Mouse (Mus musculus): ENCODE results near the gene Bzw1. TPM values are rescaled to one million over a fixed set of nuclear protein-coding genes. Genes with fewer than 3 reads are reported as not detected.
"Not testable (repeated sequence)": the region's sequence is repeated elsewhere in the genome, so short reads cannot be mapped to it uniquely, and the experiment has no call there.

Bzw1 gene
- total and polyA plus RNA-seq, 2 experiments from 2014 or later = 59.3 to 163 TPM

GRCm38 (mm10) chr1:58366737-58367471, 25.8 kb upstream of the Bzw1 start:
- no peak for TF ChIP-seq CTCF (IDR thresholded peaks at IDR 0.05; ENCODE audit: low read depth)
- TF ChIP-seq EP300 (IDR thresholded peaks at IDR 0.05; ENCODE audit: low read depth) = no peak
- Histone ChIP-seq H3K36me3 (replicated peaks; ENCODE audit: control insufficient read depth, insufficient read depth, low read length) (no peaks in the 10 kb centered on the region), H3K27me3 (ENCODE audit: control insufficient read depth, insufficient read depth, low read length) (no peaks in the 10 kb centered on the region), H3K4me1 (ENCODE audit: control insufficient read depth, insufficient read depth) (no peaks in the 10 kb centered on the region), H3K9ac (replicated peaks; ENCODE audit: low read depth, low read length) (no peak overlapping the region), H3K27ac (ENCODE audit: low read depth) (no peak overlapping the region), H3K9me3 (replicated peaks; ENCODE audit: control insufficient read depth, low read length) (no peaks in the 10 kb centered on the region), H3K4me3 (ENCODE audit: low read depth, low read length) (no peak overlapping the region), H3K4me2 (ENCODE audit: low read depth, low read length) (no peak overlapping the region)
- no peak; the same call in 1 of the 2 replicates for ATAC-seq (ENCODE audit: insufficient read depth, low read depth)
- DNase-seq (ENCODE audit: low spot score) = peak; percentile 6
- WGBS = 66% methylated on average over 12 of the region's 12 CpGs

DNA sequence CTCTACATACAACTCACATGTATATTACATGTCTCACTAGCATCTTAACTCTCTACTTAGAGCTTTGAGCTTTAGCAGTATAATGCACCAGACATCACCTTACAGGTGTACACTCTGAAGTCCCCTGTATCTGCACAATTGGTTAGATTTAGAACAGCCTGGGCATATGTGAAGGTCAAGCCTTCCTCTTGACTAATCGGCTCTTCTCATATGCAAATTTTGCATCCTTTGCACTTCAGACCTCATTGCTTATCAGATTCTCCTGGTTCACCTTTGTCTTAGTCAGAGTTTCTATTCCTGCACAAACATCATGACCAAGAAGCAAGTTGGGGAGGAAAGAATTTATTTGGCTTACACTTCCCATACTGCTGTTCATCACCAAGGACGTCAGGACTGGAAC, 23.0 kb upstream of the Bzw1 start:
- Histone ChIP-seq H3K27me3 (ENCODE audit: control insufficient read depth, insufficient read depth, low read length) (no peaks in the 10 kb centered on the region), H3K9ac (replicated peaks; ENCODE audit: low read depth, low read length) (no peak overlapping the region), H3K4me3 (ENCODE audit: low read depth, low read length) (no peak overlapping the region), H3K4me1 (ENCODE audit: control insufficient read depth, insufficient read depth) (no peaks in the 10 kb centered on the region), H3K9me3 (replicated peaks; ENCODE audit: control insufficient read depth, low read length) (no peaks in the 10 kb centered on the region), H3K27ac (ENCODE audit: low read depth) (no peak overlapping the region), H3K4me2 (ENCODE audit: low read depth, low read length) (no peak overlapping the region), H3K36me3 (replicated peaks; ENCODE audit: control insufficient read depth, insufficient read depth, low read length) (no peaks in the 10 kb centered on the region)
- TF ChIP-seq CTCF (IDR thresholded peaks at IDR 0.05; ENCODE audit: low read depth) (no peak), EP300 (IDR thresholded peaks at IDR 0.05; ENCODE audit: low read depth) (no peak)
- ATAC-seq (ENCODE audit: insufficient read depth, low read depth) (no peak), DNase-seq (ENCODE audit: low spot score) (no peak)
- 58% methylated on average over 2 of the region's 2 CpGs for WGBS

DNA sequence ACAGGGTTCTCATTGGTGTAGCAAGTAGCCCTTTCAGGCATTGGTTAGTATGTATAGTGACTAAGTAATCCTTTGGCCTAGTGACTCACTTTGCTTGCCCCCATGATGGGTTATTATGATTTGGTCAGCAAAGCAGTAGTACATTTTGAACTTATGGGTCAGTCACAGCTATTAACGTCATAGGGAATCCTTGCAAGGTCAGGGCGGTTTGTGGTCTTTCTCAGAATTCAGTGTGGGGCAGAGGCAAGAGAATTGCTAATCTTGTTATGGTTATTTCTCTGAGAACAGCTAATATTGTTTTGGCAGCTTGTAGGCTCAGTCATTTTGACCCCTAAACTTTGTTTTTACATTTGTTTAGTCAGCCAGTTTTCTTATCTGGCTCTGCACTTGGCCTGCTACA, 18.4 kb upstream of the Bzw1 start:
- H3K36me3 ChIP-seq (replicated peaks; ENCODE audit: control insufficient read depth, insufficient read depth, low read length); H3K4me3 ChIP-seq (ENCODE audit: low read depth, low read length); H3K9ac ChIP-seq (replicated peaks; ENCODE audit: low read depth, low read length); H3K27ac ChIP-seq (ENCODE audit: low read depth); DNase-seq (ENCODE audit: low spot score); H3K9me3 ChIP-seq (replicated peaks; ENCODE audit: control insufficient read depth, low read length); ATAC-seq (ENCODE audit: insufficient read depth, low read depth); H3K27me3 ChIP-seq (ENCODE audit: control insufficient read depth, insufficient read depth, low read length); H3K4me1 ChIP-seq (ENCODE audit: control insufficient read depth, insufficient read depth); H3K4me2 ChIP-seq (ENCODE audit: low read depth, low read length): not testable (repeated sequence)
- WGBS = 62% methylated on average over 2 of the region's 2 CpGs

DNA sequence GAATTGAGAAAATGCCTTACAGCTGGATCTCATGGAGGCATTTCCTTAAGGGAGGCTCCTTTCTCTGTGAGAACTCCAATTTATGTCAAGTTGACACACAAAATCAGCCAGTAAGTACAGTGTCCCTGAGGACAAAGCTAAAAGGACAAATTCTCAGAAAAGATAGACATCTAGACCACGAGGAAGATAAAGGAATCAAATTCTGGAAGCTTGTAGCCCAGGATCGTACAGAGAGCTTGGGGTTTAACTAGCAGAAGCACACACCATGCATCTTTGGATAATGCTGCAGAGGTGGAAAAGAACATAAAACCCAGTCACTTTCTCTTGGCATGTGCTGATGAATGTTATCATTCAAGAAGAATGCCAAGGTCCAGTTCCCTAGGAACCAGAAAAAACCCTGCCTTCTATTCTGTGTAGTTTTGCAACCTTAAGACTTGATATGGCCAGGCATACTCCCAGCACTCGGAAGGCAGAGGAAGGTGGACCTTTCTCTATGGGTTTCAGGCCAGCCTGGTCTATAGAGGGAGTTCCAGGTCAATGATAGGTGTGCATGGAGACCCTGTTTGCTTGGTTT, 17.0 kb upstream of the Bzw1 start:
- Histone ChIP-seq H3K4me1 (ENCODE audit: control insufficient read depth, insufficient read depth) (no peaks in the 10 kb centered on the region), H3K4me3 (ENCODE audit: low read depth, low read length) (no peak overlapping the region), H3K9ac (replicated peaks; ENCODE audit: low read depth, low read length) (no peak overlapping the region), H3K27me3 (ENCODE audit: control insufficient read depth, insufficient read depth, low read length) (no peaks in the 10 kb centered on the region), H3K27ac (ENCODE audit: low read depth) (no peak overlapping the region), H3K4me2 (ENCODE audit: low read depth, low read length) (no peak overlapping the region), H3K36me3 (replicated peaks; ENCODE audit: control insufficient read depth, insufficient read depth, low read length) (no peaks in the 10 kb centered on the region), H3K9me3 (replicated peaks; ENCODE audit: control insufficient read depth, low read length) (no peaks in the 10 kb centered on the region)
- ATAC-seq (ENCODE audit: insufficient read depth, low read depth) (no peak), DNase-seq (ENCODE audit: low spot score) (no peak)
- WGBS = 59% methylated on average over 3 of the region's 3 CpGs
- TF ChIP-seq CTCF (IDR thresholded peaks at IDR 0.05; ENCODE audit: low read depth) = no peak
- no peak for TF ChIP-seq EP300 (IDR thresholded peaks at IDR 0.05; ENCODE audit: low read depth)

- no peak overlapping the region for H3K9ac ChIP-seq (replicated peaks; ENCODE audit: low read depth, low read length)
- H3K36me3 ChIP-seq (replicated peaks; ENCODE audit: control insufficient read depth, insufficient read depth, low read length) = no peaks in the 10 kb centered on the region
- H3K27ac ChIP-seq (ENCODE audit: low read depth) = no peak overlapping the region
- 78% methylated on average over 5 of the region's 5 CpGs for WGBS
- no peak for DNase-seq (ENCODE audit: low spot score)
- no peaks in the 10 kb centered on the region for H3K4me1 ChIP-seq (ENCODE audit: control insufficient read depth, insufficient read depth)
- TF ChIP-seq CTCF (IDR thresholded peaks at IDR 0.05; ENCODE audit: low read depth) = no peak
- TF ChIP-seq EP300 (IDR thresholded peaks at IDR 0.05; ENCODE audit: low read depth) = no peak
- no peak for ATAC-seq (ENCODE audit: insufficient read depth, low read depth)
- H3K9me3 ChIP-seq (replicated peaks; ENCODE audit: control insufficient read depth, low read length) = no peaks in the 10 kb centered on the region
- H3K4me2 ChIP-seq (ENCODE audit: low read depth, low read length) = no peak overlapping the region
- H3K27me3 ChIP-seq (ENCODE audit: control insufficient read depth, insufficient read depth, low read length) = no peaks in the 10 kb centered on the region
- H3K4me3 ChIP-seq (ENCODE audit: low read depth, low read length) = no peak overlapping the region
These were observed 10.0 kb upstream of the Bzw1 start for GRCm38 (mm10) chr1:58382586-58383281.

All from heart, postnatal 0 days (tissue).